Mouse (Mus musculus) heart, adult 11 months (tissue): ENCODE measurements around the gene Sorbs1.

Experiments used
- DNase-seq: peaks from one replicate; pipeline ENCODE4 v3.0.0; 2022

Sorbs1 gene

DNA sequence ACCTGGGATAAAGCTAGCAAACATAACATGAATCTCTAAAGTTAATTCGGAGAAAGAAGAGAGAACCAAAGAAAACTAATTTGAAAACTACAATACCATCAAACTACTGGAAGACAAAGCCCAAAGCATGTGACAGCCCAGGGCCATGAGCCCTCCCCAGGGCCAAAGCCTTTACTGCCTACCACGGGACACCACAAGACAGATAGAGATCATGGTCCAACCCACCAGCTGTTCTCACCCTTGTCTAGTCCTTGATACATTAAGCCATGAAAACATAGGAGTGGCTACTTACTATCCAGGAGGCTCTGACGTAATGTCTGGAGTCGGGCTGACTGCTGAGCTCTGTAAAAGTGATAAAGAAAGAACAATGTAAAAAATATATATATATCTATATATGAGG is 176.9 kb downstream of the Sorbs1 start:
- DNase-seq, result no peak

GRCm38 (mm10) chr19:40333905-40334304 is 179.7 kb downstream of the Sorbs1 start:
- DNase-seq, result no peak

DNA sequence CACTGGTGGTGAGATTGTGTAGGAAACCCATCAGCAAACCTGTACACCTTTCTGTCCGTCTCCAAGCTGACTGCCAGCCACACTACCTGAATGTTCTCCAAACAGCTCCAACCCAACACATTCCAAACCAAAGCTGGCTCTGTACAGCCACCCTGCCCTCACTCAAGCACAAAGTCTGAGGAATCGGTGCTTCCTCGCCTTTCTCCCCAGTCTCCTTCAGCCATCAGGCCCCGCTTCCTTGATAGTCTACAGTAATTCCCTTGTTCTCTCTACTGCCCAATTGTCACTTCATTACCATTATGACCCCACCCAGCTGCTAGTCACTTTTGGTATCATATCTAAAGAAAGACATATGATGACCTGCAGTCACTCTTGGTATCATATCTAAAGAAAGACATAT is 180.5 kb downstream of the Sorbs1 start:
- DNase-seq, result peak; percentile 90

GRCm38 (mm10) chr19:40332303-40332702 is 181.3 kb downstream of the Sorbs1 start:
- DNase-seq, result peak; percentile 90

GRCm38 (mm10) chr19:40331846-40332245 is 181.7 kb downstream of the Sorbs1 start:
- DNase-seq, result peak; percentile 99

- DNase-seq, result peak; percentile 93
Measured at GRCm38 (mm10) chr19:40326126-40326525, 187.5 kb downstream of the Sorbs1 start.

GRCm38 (mm10) chr19:40325381-40325780 is 188.2 kb downstream of the Sorbs1 start:
- DNase-seq, result peak; percentile 90

DNA sequence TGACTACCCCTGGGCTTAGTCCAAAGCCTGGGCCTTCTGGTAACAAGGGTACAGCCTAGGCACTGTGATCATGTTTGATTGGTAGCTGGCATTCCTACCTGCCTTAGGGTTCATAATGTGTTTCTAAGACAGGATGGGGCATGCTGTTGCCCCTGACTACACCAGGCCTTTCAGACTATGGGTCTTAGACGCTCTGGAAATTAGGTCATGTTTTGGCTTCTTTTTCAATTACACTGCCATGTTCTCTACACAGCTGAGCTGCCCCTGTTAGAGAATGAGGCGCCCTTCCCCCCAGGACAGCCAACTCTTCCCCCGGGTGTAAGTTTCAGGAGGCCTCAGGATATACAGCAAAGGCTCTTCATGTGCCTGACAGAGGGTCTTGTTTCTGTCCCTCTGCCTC is 191.4 kb downstream of the Sorbs1 start:
- DNase-seq, result no peak

- DNase-seq, result peak; percentile 88
Measured at GRCm38 (mm10) chr19:40319199-40319598, 194.4 kb downstream of the Sorbs1 start.

- no peak for DNase-seq
Measured at GRCm38 (mm10) chr19:40318511-40318910, 195.1 kb downstream of the Sorbs1 start.

DNA sequence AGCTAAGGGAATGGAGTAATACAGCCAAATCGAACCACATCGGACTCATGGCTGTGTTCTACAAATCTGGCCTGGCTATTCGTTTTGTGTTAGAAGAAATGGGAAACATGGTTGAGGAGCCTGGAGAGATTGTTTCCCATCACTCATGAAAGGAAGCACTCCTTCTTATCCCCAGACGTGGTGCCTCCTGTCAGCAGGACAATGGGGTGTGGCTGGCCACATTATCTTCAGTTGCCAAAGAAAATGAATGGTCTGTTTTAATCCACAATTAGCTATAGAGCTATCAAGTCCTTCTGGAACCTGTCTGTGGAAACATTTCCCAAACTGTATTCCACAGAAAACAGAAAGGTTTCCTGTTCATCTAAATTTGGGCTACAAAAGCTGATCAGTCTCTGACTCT is 196.6 kb downstream of the Sorbs1 start:
- peak; percentile 94 for DNase-seq

DNA sequence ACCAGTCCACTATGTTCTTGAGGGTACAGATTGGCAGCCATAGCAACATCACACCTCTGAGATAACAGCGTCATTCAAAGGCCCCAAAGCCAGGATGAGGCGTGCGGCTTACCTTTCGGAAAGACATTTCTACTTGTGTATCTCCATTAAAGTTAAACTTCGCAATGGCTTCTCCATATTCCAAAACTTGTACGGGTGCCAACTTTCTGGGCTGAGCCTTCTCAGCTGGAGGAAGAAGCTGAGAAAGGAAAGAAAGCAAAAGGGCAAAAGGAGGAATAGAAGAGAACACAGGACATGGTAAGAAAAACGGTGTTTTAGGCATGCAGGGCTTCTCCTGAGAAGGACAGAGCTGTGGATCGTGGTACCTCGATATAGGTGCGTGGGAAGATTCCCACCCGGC is 199.3 kb downstream of the Sorbs1 start:
- peak; percentile 79 for DNase-seq

GRCm38 (mm10) chr19:40311631-40312030 is 201.9 kb downstream of the Sorbs1 start:
- peak; percentile 91 for DNase-seq

DNA sequence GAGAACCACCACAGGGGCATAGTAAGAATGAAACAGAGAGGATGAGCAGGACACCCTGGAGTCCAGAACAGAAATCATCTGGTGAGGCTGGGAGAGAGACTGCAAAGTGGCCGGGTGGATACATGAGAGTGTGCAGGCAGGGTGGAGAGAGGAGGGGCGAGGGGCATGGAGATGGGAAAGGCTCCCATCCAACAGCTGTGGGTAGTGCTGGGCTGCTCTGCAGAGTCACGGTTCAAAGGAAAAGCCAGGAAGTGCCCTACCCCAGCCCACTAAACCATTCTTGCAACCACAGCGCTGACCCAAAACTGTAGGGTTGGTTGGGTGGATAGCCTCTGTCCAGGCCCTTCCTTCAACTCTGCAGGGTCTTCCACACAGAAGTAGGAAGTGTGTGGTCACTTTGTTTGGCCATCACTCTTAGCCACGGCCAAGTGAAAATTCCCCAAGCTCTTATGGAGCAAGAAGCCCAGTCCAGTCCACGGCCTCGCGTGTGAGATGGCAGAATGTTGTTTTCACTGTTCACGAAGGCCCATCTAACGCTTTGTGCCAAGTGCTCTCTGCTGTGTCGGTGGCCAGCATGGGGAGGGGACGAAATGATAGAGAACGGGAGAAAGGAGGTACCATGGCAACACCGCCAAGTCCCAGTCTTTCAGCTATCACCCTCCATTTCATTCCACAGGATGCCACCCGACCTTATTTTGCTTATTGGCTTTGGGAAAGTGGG is 203.0 kb downstream of the Sorbs1 start:
- DNase-seq, result peak; percentile 92

DNA sequence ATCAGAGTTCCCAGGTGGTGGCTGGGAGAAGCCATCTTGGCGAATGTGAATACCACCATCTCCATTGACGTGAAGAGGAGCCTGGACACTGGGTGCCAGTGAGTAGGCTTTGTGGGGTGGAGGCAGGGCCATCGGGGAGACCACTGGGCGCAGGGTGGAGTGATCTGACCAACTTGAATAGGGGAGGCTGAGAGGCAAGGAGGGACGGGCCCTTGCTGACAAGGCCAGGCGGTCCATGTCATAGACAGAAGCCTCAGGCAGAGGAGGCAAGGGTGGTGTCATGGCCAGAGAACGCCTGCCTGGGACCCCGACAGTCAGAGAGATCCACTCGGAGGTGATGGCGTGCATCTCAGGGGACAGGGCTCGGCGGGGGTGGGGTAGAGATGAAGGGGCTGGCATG is 203.7 kb downstream of the Sorbs1 start:
- peak; percentile 92 for DNase-seq

- peak; percentile 99 for DNase-seq
Measured at GRCm38 (mm10) chr19:40307550-40307949, 206.0 kb downstream of the Sorbs1 start.

DNA sequence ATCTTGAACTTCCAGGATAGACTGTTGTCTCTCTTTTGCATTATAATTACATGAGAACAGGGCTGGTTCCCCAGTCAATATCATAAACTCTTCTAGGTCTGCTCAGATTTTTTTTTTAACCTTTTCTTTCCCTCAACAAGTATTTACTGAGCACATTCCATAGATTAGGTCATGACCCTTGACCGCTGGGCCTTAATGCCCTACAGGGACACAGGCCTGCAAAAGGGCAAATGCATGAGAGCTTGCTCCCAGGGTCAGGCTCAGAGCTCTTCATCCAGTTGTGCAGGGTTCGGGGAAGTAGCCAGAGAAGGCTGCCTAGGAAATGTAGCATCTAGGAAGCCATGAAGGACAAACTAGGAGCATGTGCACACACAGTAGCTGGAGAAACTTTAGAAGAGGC is 206.9 kb downstream of the Sorbs1 start:
- DNase-seq, result no peak

DNA sequence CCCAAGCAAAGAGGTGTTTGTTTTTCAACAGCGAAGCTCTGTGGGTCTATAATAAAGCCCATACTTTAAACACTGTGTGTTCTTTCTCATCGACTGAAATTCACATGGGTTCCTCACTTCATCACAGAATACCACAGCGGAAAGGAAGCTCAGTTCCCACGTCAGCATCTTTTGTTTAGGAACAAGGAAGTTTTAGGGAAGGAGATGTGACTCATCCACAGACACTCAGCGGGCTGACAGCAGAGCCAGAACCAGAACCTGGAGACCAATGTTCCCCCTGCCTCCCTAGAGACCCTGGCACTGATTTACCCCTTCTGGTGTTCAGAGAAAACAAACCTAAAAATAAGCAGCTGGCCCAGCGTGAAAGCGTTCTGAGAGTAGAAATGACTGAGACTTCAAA is 208.1 kb downstream of the Sorbs1 start:
- peak; percentile 94 for DNase-seq

DNA sequence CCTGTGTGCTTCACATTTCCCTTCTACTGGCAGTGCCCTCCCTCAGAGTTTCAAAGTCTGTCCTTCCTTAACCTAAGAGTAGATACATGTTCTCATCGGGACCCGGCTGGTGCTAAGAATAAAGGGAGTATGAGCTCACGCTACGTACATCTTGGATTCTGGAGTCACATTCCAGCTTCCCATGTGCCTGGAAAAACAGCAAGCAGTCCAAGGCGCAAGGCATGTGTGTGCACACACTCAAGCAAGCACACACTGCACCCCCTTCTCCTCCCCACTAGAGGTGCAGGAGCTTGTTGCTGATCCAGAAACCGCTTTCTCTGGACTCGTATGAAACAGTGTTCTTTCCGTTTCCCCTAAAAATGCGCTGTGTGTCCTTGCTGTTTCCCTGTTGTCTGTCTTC is 210.7 kb downstream of the Sorbs1 start:
- peak; percentile 98 for DNase-seq

DNA sequence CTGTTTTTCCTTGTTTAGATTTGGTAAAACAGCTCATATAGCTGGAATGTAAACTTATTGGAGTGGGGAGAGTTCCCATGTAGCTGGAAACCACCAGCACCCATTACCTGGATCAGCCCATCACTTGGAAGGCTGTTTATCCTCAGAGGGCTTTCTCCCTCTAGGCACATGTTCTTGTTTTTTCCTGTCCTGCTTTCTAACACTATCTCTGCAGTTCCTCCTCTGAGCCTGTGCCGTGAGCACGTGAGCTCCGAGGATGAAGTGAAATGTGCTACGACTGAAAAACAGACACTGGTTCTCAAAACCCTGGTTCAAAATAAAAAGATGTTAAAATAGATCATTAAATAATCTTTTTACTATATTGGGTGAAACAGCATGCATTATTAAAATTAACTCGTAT is 211.1 kb downstream of the Sorbs1 start:
- DNase-seq, result peak; percentile 92

DNA sequence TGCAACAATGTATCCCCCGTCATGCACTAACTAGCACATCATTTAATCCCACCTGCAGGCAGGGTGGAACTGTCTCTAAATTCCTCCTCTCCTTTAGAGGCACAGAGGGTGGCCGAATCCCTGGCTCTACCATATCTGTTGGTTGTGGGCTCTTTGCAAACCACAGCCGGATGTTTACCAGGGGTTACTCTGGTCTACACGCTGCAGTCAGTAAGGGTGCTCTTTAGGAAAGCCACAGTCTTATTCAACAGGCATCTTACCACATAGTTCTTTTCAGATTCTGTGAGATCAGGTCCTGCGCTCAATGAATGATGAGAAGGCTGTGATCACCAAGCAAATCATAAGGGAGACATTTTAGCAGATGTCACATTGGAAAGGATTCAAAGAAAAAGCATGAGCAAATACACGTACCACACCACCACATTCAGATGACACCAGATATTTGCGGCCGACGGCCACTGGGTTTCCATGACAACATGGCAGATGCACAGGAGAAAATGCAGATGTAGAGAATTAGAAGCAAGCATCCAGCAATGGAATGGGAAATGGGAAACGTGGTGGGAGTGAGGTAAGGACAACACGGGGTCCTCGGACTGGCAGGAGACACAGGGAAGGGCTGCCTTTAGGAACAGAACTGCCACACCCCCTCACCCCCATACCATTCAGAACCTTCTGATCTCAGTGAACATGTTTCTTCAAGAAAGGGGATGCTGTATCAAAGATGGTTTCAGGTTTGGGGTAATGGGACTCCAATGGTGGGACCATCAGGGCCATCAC is 213.4 kb downstream of the Sorbs1 start:
- DNase-seq, result peak; percentile 86

- peak; percentile 92 for DNase-seq
Measured at GRCm38 (mm10) chr19:40299182-40299581, 214.4 kb downstream of the Sorbs1 start.

DNA sequence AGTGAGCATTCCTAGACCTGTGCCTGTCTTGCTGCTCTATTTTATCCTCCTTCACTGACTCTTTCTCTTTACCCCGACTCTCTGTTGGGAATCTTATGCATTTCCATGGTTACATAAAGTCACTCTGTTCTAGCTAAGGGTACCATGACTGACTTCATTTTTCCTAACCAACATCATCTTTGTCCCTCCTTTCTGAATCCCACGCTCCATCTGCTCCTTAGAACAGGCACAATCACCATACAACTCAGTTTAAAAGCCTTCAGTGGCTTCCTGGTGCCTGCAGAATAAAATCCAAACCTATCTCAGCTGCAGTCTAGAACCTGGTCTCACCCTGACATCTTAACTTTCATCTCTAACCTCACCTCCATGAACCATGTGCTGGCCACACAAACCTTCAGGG is 215.0 kb downstream of the Sorbs1 start:
- DNase-seq, result no peak

DNA sequence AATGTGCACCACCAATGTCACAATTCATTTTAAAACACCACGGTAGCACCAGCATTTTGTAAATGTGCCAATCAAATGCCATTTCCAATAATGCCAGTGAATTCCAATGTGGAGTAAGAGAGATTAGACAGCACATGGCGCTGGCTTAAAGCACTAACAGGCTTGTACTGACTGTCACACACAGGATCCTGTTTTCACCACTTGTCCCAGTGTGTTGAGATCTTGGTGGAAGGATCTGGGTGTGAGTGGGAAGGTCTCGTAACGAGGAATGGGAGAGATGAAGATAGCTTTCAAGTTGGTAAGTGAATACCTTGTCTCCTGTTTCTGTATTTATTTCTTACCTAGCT is 215.8 kb downstream of the Sorbs1 start:
- no peak for DNase-seq
